Mouse (Mus musculus): ENCODE results near the gene Polg2. TPM values are rescaled to one million over a fixed set of nuclear protein-coding genes. Genes with fewer than 3 reads are reported as not detected.

Gene Polg2
- polyA plus RNA-seq, 1 experiment from 2014 or later = 9.1 TPM

DNA sequence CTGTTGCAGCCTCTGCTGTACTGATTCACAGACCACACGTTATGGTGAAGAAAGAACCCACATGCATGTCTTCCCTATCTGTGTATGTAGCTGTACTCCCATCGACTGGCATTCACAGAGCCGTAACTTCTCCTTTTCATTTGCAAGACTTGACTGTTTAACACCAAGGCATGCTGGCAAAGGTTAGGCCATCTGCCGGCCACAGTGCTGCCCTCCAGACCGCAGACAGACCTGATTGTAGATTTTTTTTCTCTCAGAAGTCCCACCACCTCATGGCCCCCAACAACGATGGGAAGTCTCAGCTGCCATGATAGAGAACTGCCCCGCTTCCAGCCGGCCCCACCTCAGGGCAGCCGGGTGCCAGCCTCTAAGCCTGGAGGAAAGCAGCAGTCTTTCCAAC is 40.3 kb upstream of the Polg2 start:
- WGBS = 92% methylated on average over 9 of the region's 9 CpGs
- no peak overlapping the region for H3K4me2 ChIP-seq (ENCODE audit: low read depth, low read length, severe bottlenecking)
- H3K4me1 ChIP-seq (replicated peaks; ENCODE audit: control insufficient read depth, insufficient read depth, low read length) = no peaks in the 10 kb centered on the region
- H3K27me3 ChIP-seq (ENCODE audit: control insufficient read depth, insufficient read depth, low read length) = no peaks in the 10 kb centered on the region
- no peak for DNase-seq (ENCODE audit: low spot score)
- no peak overlapping the region for H3K9ac ChIP-seq (ENCODE audit: low read length)
- no peak overlapping the region for H3K4me3 ChIP-seq (ENCODE audit: low read depth, low read length)
- H3K36me3 ChIP-seq (ENCODE audit: control insufficient read depth, insufficient read depth, low read length) = peaks cover 3% of the 10 kb centered on the region
- H3K9me3 ChIP-seq (ENCODE audit: control insufficient read depth, low read length) = no peaks in the 10 kb centered on the region
- ATAC-seq (replicated peaks; ENCODE audit: low FRiP score) = no peak
- no peak overlapping the region for H3K27ac ChIP-seq (ENCODE audit: low read depth, low read length)

DNA sequence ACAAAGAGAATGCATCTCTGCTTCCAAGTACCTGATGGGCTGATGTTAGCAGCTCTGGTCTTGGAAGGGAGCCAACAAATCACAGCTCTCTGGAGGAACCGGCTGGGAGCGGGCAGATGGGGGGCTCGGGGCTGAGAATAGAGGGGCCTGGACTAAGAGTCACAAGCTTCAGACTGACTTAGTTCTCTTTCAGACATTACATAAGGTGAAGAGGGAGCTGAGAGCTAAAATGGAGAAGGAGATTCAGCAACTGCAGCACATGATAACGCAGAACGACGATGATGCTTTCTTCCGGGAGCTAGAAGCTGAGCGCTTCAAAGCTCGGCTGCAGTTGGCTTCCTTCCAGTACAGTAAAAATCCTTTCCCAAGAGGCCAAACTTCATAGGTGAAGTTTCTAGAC is 39.0 kb upstream of the Polg2 start:
- DNase-seq (ENCODE audit: low spot score) (no peak), ATAC-seq (replicated peaks; ENCODE audit: low FRiP score) (no peak)
- H3K9me3 ChIP-seq (ENCODE audit: control insufficient read depth, low read length) = no peaks in the 10 kb centered on the region
- H3K36me3 ChIP-seq (ENCODE audit: control insufficient read depth, insufficient read depth, low read length) = peaks cover 3% of the 10 kb centered on the region
- WGBS = 85% methylated on average over 9 of the region's 9 CpGs
- no peaks in the 10 kb centered on the region for H3K4me1 ChIP-seq (replicated peaks; ENCODE audit: control insufficient read depth, insufficient read depth, low read length)
- H3K27me3 ChIP-seq (ENCODE audit: control insufficient read depth, insufficient read depth, low read length) = no peaks in the 10 kb centered on the region
- no peak overlapping the region for H3K4me3 ChIP-seq (ENCODE audit: low read depth, low read length)
- H3K27ac ChIP-seq (ENCODE audit: low read depth, low read length) = no peak overlapping the region
- no peak overlapping the region for H3K4me2 ChIP-seq (ENCODE audit: low read depth, low read length, severe bottlenecking)
- no peak overlapping the region for H3K9ac ChIP-seq (ENCODE audit: low read length)

DNA sequence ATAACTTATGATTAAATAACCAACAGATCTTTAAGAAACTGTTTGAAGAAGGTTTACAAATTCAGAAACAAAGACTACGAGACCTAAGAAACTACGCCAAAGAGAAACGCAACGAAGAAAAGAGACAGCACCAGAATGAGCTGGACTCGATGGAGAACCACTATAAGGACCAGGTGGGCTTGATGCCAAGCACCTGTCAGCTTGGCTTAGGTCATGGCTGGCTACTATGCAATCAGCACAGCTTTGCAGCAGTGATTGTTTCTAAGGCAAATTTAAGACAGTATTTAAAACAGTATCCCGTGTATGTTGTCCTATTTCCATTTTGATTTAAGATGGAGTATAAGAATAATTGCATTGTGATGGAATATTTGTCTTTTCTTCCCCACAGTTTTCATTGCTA is 38.5 kb upstream of the Polg2 start:
- no peak overlapping the region for H3K4me2 ChIP-seq (ENCODE audit: low read depth, low read length, severe bottlenecking)
- no peak for DNase-seq (ENCODE audit: low spot score)
- ATAC-seq (replicated peaks; ENCODE audit: low FRiP score) = no peak
- H3K27ac ChIP-seq (ENCODE audit: low read depth, low read length) = no peak overlapping the region
- WGBS = 93% methylated on average over 6 of the region's 6 CpGs
- H3K4me3 ChIP-seq (ENCODE audit: low read depth, low read length) = no peak overlapping the region
- H3K9ac ChIP-seq (ENCODE audit: low read length) = no peak overlapping the region
- H3K27me3 ChIP-seq (ENCODE audit: control insufficient read depth, insufficient read depth, low read length) = no peaks in the 10 kb centered on the region
- no peaks in the 10 kb centered on the region for H3K9me3 ChIP-seq (ENCODE audit: control insufficient read depth, low read length)
- no peaks in the 10 kb centered on the region for H3K4me1 ChIP-seq (replicated peaks; ENCODE audit: control insufficient read depth, insufficient read depth, low read length)
- H3K36me3 ChIP-seq (ENCODE audit: control insufficient read depth, insufficient read depth, low read length) = peaks cover 3% of the 10 kb centered on the region

DNA sequence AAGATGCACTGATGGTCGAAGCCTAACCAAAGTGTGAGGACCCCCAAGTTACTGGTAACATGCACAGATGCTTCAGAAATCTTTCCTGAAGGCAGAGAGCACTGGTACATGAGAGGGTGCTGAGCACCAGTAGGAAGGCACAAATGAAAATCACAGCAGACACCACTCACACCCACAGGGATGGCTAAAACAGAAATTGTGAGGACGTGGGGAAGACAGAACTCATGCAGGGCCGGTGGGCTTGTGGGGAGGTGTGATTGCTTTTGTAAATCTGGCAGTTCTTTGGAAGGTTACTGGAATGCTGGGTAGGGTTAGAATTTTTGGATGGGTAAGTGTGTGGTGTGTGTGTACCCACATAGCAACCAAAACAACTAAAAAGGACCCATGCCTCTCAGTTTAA is 37.8 kb upstream of the Polg2 start:
- no peaks in the 10 kb centered on the region for H3K4me1 ChIP-seq (replicated peaks; ENCODE audit: control insufficient read depth, insufficient read depth, low read length)
- no peak for ATAC-seq (replicated peaks; ENCODE audit: low FRiP score)
- H3K27ac ChIP-seq (ENCODE audit: low read depth, low read length) = no peak overlapping the region
- H3K27me3 ChIP-seq (ENCODE audit: control insufficient read depth, insufficient read depth, low read length) = no peaks in the 10 kb centered on the region
- H3K4me2 ChIP-seq (ENCODE audit: low read depth, low read length, severe bottlenecking) = no peak overlapping the region
- no peak for DNase-seq (ENCODE audit: low spot score)
- no peaks in the 10 kb centered on the region for H3K9me3 ChIP-seq (ENCODE audit: control insufficient read depth, low read length)
- H3K36me3 ChIP-seq (ENCODE audit: control insufficient read depth, insufficient read depth, low read length) = peaks cover 3% of the 10 kb centered on the region
- H3K9ac ChIP-seq (ENCODE audit: low read length) = no peak overlapping the region
- 88% methylated on average over 3 of the region's 3 CpGs for WGBS
- no peak overlapping the region for H3K4me3 ChIP-seq (ENCODE audit: low read depth, low read length)

DNA sequence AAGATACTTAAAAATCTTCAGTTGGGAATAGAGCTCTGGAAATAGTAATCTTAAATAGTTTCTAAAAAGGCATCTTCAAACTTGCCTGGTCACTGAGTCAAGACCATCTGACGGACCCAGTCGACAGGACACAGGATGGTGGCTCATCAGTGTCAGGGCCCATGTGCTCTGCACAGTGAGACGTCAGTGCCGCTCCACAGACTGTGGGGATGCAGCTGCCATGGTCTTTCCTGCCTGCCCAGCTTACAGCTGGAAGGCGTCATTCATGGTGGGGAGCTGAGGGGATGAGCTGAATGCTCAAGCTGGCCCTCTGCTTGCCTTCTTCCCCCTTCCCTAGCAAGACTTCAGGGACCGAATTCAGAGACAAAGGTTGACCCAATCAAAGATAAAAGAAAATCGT is 37.0 kb upstream of the Polg2 start:
- Histone ChIP-seq H3K4me3 (ENCODE audit: low read depth, low read length) (no peak overlapping the region), H3K27me3 (ENCODE audit: control insufficient read depth, insufficient read depth, low read length) (no peaks in the 10 kb centered on the region), H3K9me3 (ENCODE audit: control insufficient read depth, low read length) (no peaks in the 10 kb centered on the region), H3K4me2 (ENCODE audit: low read depth, low read length, severe bottlenecking) (no peak overlapping the region), H3K9ac (ENCODE audit: low read length) (no peak overlapping the region), H3K36me3 (ENCODE audit: control insufficient read depth, insufficient read depth, low read length) (peaks cover 3% of the 10 kb centered on the region), H3K4me1 (replicated peaks; ENCODE audit: control insufficient read depth, insufficient read depth, low read length) (no peaks in the 10 kb centered on the region), H3K27ac (ENCODE audit: low read depth, low read length) (no peak overlapping the region)
- DNase-seq (ENCODE audit: low spot score) (no peak), ATAC-seq (replicated peaks; ENCODE audit: low FRiP score) (no peak)
- WGBS = 79% methylated on average over 7 of the region's 7 CpGs

DNA sequence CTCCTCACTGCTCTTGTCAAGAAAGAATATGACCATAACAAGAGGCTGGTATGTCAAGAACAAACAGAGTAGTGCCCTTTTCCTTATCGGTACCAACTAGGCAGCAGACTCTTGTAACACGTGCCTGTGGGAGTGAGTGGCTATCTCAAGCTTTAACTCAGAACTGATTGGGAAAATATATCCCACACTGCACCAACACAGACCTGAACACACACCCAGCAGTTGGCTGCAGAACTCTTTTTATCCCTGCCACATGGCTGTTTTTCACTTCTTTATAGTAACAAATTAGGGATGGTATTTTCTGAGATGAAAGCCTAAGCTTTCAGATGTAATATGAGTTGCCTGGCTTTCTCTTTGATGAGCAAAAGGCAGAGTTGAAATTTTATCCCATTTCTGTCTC is 36.4 kb upstream of the Polg2 start:
- no peak for ATAC-seq (replicated peaks; ENCODE audit: low FRiP score)
- 81% methylated on average over 2 of the region's 2 CpGs for WGBS

DNA sequence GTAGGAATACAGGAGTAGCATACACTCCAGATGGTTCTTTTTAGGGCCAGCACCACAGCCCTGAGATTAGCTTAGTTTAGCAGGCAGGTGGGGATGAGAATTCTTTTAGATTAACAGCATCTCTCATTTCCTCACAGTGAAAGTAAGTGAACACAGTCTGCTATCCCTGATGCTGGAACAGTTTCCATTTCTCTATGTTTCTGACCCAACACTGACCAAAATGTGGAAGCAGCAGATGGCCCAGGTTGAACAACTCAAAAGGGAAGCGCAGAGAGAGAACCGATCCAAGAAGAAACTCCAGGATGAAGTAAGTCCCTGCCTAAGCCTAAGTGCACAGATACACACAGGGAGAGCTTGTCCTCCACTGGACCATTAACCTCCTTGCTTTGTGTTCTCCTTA is 36.0 kb upstream of the Polg2 start:
- ATAC-seq (replicated peaks; ENCODE audit: low FRiP score) (no peak), DNase-seq (ENCODE audit: low spot score) (no peak)
- Histone ChIP-seq H3K4me1 (replicated peaks; ENCODE audit: control insufficient read depth, insufficient read depth, low read length) (no peaks in the 10 kb centered on the region), H3K9ac (ENCODE audit: low read length) (no peak overlapping the region), H3K4me2 (ENCODE audit: low read depth, low read length, severe bottlenecking) (no peak overlapping the region), H3K4me3 (ENCODE audit: low read depth, low read length) (no peak overlapping the region), H3K27me3 (ENCODE audit: control insufficient read depth, insufficient read depth, low read length) (no peaks in the 10 kb centered on the region), H3K36me3 (ENCODE audit: control insufficient read depth, insufficient read depth, low read length) (peaks cover 3% of the 10 kb centered on the region), H3K27ac (ENCODE audit: low read depth, low read length) (no peak overlapping the region), H3K9me3 (ENCODE audit: control insufficient read depth, low read length) (no peaks in the 10 kb centered on the region)
- WGBS = 96% methylated on average over 2 of the region's 2 CpGs

More for the DNA sequence above, 36.4 kb upstream of the Polg2 start:
- no peak overlapping the region for H3K9ac ChIP-seq (ENCODE audit: low read length)
- no peaks in the 10 kb centered on the region for H3K4me1 ChIP-seq (replicated peaks; ENCODE audit: control insufficient read depth, insufficient read depth, low read length)
- H3K4me2 ChIP-seq (ENCODE audit: low read depth, low read length, severe bottlenecking) = no peak overlapping the region
- peaks cover 3% of the 10 kb centered on the region for H3K36me3 ChIP-seq (ENCODE audit: control insufficient read depth, insufficient read depth, low read length)
- DNase-seq (ENCODE audit: low spot score) = no peak
- H3K4me3 ChIP-seq (ENCODE audit: low read depth, low read length) = no peak overlapping the region
- H3K27me3 ChIP-seq (ENCODE audit: control insufficient read depth, insufficient read depth, low read length) = no peaks in the 10 kb centered on the region
- no peaks in the 10 kb centered on the region for H3K9me3 ChIP-seq (ENCODE audit: control insufficient read depth, low read length)
- no peak overlapping the region for H3K27ac ChIP-seq (ENCODE audit: low read depth, low read length)

DNA sequence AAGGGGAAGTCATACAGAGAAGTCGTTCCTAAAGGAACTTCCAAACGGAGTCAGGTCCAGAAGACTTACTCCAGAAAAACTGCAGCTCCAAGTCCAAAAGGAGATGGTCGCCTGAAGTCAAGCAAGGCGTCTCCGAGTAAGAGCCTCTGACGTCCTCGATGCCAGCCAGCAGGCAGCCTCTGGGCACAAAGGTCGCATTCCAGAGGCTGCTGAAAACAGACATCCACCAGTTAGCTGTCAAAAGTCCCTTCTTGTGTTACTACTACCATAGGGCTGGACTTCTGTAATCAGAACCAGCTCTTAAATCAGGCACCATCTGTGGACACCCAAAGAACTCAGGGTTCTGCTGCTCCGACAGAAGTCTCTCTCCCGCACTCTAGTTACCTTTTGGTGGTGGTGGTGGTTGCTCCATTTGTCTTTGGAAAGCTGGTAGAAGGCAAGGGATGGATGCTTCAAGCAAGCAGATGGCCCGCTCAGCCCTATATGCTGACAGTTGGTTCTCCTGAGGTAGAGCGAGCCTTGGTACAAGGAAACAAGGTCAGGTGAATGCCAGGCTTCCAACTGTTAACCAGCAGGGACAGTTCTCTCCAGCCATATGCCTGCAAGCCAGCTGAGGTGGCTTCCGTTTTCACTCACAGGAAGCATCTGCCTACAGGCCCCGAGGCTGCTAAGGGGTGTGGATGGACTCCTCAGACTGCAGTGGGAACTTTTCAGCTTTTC is 35.4 kb upstream of the Polg2 start:
- 82% methylated on average over 14 of the region's 14 CpGs for WGBS
- H3K9ac ChIP-seq (ENCODE audit: low read length) = no peak overlapping the region

DNA sequence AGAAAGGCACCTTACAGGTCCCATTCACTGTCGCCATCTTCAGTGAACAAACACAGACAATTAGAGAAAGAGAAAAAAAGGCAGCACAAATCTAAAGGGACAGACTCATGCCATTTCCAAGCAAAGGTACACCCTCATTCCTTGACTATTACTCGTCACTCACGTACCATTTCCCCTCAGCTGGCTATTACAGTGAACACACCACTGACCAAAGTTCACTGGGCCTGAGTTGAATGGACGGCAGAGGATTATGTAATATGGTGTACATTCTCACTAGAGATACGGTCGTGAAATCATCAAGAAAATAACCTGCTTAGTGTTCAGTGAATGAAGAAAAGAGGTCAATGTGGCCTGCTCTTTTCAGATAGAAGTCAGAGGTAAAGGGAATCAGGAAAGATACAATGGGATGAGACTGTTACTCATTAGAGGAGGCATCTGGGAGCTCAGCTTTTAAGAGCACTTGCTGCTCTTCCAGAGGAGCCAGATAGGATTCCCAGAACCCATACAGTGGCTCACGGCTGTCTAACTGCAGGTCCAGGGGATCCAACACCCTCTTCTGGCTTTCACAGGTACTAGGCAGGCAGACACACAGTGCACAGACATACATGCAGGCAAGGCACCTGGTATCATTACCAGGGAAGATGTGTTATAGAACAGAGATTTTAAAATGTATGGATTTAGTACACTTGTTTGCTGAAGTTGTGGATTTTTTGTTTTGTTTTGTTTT is 33.2 kb upstream of the Polg2 start:
- Histone ChIP-seq H3K36me3 (ENCODE audit: control insufficient read depth, insufficient read depth, low read length) (peaks cover 3% of the 10 kb centered on the region; the same call in 1 of the 2 replicates), H3K4me2 (ENCODE audit: low read depth, low read length, severe bottlenecking) (no peak overlapping the region), H3K27ac (ENCODE audit: low read depth, low read length) (no peak overlapping the region), H3K9me3 (ENCODE audit: control insufficient read depth, low read length) (no peaks in the 10 kb centered on the region), H3K27me3 (ENCODE audit: control insufficient read depth, insufficient read depth, low read length) (no peaks in the 10 kb centered on the region), H3K4me3 (ENCODE audit: low read depth, low read length) (no peak overlapping the region), H3K4me1 (replicated peaks; ENCODE audit: control insufficient read depth, insufficient read depth, low read length) (no peaks in the 10 kb centered on the region), H3K9ac (ENCODE audit: low read length) (no peak overlapping the region)
- ATAC-seq (replicated peaks; ENCODE audit: low FRiP score) (no peak), DNase-seq (ENCODE audit: low spot score) (no peak)
- 92% methylated on average over 7 of the region's 7 CpGs for WGBS

More for the DNA sequence above, 35.4 kb upstream of the Polg2 start:
- no peak overlapping the region for H3K27ac ChIP-seq (ENCODE audit: low read depth, low read length)
- no peak for DNase-seq (ENCODE audit: low spot score)
- H3K27me3 ChIP-seq (ENCODE audit: control insufficient read depth, insufficient read depth, low read length) = no peaks in the 10 kb centered on the region
- peaks cover 3% of the 10 kb centered on the region for H3K36me3 ChIP-seq (ENCODE audit: control insufficient read depth, insufficient read depth, low read length)
- H3K4me2 ChIP-seq (ENCODE audit: low read depth, low read length, severe bottlenecking) = no peak overlapping the region
- no peak for ATAC-seq (replicated peaks; ENCODE audit: low FRiP score)
- no peak overlapping the region for H3K4me3 ChIP-seq (ENCODE audit: low read depth, low read length)
- no peaks in the 10 kb centered on the region for H3K9me3 ChIP-seq (ENCODE audit: control insufficient read depth, low read length)
- no peaks in the 10 kb centered on the region for H3K4me1 ChIP-seq (replicated peaks; ENCODE audit: control insufficient read depth, insufficient read depth, low read length)

All from forebrain, embryonic 11.5 days (tissue).